Mouse (Mus musculus): ENCODE data around the gene Cemip. TPM values are rescaled to one million over a fixed set of nuclear protein-coding genes. Genes with fewer than 3 reads are reported as not detected.

Gene Cemip
- total RNA-seq (2023; ENCODE audit: inconsistent age), result 0.15 TPM in 1 of 4 replicates, not detected in the others

DNA sequence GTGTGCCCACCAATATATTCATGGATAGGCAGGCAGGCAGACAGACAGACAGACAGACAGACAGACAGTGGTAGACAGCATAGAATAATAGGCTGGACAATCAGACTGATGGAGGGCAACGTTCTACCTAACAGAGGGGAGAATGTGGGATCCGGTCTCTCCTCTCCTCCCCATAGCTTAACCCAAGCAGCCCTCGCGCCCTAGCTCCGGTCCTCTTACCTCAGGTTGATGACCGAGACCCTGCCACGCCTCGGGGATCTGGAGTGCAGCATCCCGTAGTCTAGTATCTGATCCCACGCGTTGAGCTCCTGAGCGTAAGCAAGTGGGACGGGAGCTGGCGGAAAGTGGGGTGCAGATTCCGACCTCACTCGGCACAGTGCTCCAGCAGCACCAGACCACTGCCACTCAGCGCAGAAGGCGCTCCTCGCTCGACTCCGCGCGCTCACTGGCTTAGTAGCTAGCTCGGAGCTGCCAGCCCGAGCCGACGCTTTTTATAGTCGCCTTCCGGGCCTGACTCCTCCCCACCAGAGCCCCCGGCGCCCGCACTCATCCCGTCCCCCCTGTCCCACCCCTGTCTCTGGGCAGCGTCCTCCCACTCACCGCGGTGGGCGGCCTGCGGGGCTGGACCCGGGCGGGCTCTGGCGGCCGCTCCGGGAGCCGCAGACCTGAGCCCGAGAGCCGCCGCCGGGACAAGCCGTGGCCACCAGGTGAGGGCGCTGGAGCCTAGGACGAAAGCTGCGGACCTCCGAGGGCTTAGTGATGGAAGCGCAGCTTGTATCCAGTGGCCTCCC lies at the start of gene Cemip:
Gene Cemip (minus strand): TSS at position 464 of the 791 bp plus-strand sequence.

GRCm38 (mm10) chr7:83884021-83884658 lies 202.2 kb downstream of the Cemip start, which contains the start of the genes Tlnrd1 and Mesd:
Tlnrd1 (minus strand) TSS chr7:83884305.
Mesd (plus strand) TSS chr7:83884466.

Other genes starting within 250 kb of the Cemip start
- 16.9 to 20.1 TPM (median 17.2 TPM) in 4 replicates for gene Tlnrd1, start 202.2 kb downstream of the Cemip start, total RNA-seq (2023; ENCODE audit: inconsistent age)
- 18.5 to 30.9 TPM (median 24.0 TPM) in 4 replicates for gene Mesd, start 202.0 kb downstream of the Cemip start, total RNA-seq (2023; ENCODE audit: inconsistent age)
- gene Abhd17c, start 65.4 kb upstream of the Cemip start, total RNA-seq (2023; ENCODE audit: inconsistent age), result 15.1 to 20.9 TPM (median 20.0 TPM) in 4 replicates